23 mouse cellular contexts compared by ENCODE assay signal in the genomic region with DNA sequence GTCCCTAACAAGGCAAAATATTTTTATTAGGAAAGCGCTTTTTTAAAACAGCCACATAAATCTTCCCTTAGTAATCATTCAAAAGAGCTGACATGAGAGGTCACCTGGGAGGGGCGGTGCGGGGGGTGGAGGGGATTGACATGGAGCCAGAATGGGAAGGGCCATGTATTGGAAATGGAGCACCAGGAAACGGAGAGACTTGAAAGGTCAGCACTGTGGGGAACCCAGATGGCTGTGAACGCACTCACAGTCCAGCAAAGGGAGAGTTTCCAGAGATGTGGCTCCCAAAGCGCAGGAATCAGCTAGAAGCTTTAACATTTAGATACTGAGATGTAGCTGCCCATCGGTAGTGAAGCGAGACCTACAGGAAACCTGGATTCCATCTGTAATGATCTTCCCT.
DNase-seq lines count a peak whose midpoint lies in the region; ATAC-seq and TF ChIP-seq lines count a peak whose summit lies in the region.
"Had no signal": no experiment of that assay in that cellular context is flagged by ENCODE, and none has a peak within 500 bp of the region (broad histone marks: within the 10 kb centered on the region; RNA-seq: fewer than 3 reads in every experiment).

No protein-coding gene starts in this region.

- H3K4me3 ChIP-seq in midbrain, embryonic 11.5 days (ENCODE audit: low read depth, low read length), result no peak overlapping the region
- H3K4me3 ChIP-seq in kidney, adult 2 months (ENCODE audit: insufficient read depth, low read depth, low read length), result no peak overlapping the region
- H3K4me3 ChIP-seq: embryonic facial prominence, embryonic 13.5 days; heart, embryonic 15.5 days; layer of hippocampus, adult 2 months; limb, embryonic 15.5 days; liver, embryonic 15.5 days had no signal

- no peaks in the 10 kb centered on the region for H3K9me3 ChIP-seq in midbrain, embryonic 11.5 days (ENCODE audit: control insufficient read depth, low read length)
- H3K9me3 ChIP-seq: embryonic facial prominence, embryonic 13.5 days; heart, embryonic 15.5 days; limb, embryonic 15.5 days; liver, embryonic 15.5 days had no signal

- no peak for TF ChIP-seq POLR2A in kidney, adult 2 months (IDR thresholded peaks at IDR 0.05; ENCODE audit: low read depth, low read length)

- H3K4me1 ChIP-seq in midbrain, embryonic 11.5 days (ENCODE audit: control insufficient read depth, insufficient read depth, low read length), result no peaks in the 10 kb centered on the region
- no peaks in the 10 kb centered on the region for H3K4me1 ChIP-seq in kidney, adult 2 months (ENCODE audit: control insufficient read depth, insufficient read depth, low read length)
- H3K4me1 ChIP-seq: heart, embryonic 15.5 days; liver, embryonic 15.5 days had no signal

- WGBS in midbrain, embryonic 11.5 days, result 76% methylated on average over 8 of the region's 8 CpGs
- WGBS in kidney, adult 2 months, result 63% methylated on average over 8 of the region's 8 CpGs

- no peaks in the 10 kb centered on the region for H3K36me3 ChIP-seq in midbrain, embryonic 11.5 days (ENCODE audit: control insufficient read depth, insufficient read depth, low read length)
- H3K36me3 ChIP-seq in kidney, adult 2 months (ENCODE audit: control insufficient read depth, insufficient read depth, low read length), result peaks cover 1% of the 10 kb centered on the region
- H3K36me3 ChIP-seq: embryonic facial prominence, embryonic 13.5 days; limb, embryonic 15.5 days had no signal

- no peak for TF ChIP-seq CTCF in kidney, adult 2 months (conservative IDR thresholded peaks at IDR 0.05; ENCODE audit: insufficient read depth, insufficient read length, low read depth, low read length)

- no peak overlapping the region for H3K27ac ChIP-seq in midbrain, embryonic 11.5 days (ENCODE audit: low read depth, low read length)
- H3K27ac ChIP-seq in kidney, adult 2 months (ENCODE audit: insufficient read depth, low read depth, low read length), result no peak overlapping the region
- H3K27ac ChIP-seq: embryonic facial prominence, embryonic 13.5 days; heart, embryonic 15.5 days; hindbrain, postnatal 0 days; layer of hippocampus, adult 2 months; limb, embryonic 15.5 days; liver, embryonic 15.5 days had no signal

- no peak for ATAC-seq in midbrain, embryonic 11.5 days (ENCODE audit: low FRiP score)
- ATAC-seq: CD4-positive, CD25-positive, alpha-beta regulatory T cell, adult 4 months; forebrain, embryonic 14.5 days; hindbrain, postnatal 0 days had no signal

- H3K27me3 ChIP-seq in midbrain, embryonic 11.5 days (ENCODE audit: control insufficient read depth, insufficient read depth, low read length), result no peaks in the 10 kb centered on the region
- no peaks in the 10 kb centered on the region for H3K27me3 ChIP-seq in kidney, adult 2 months (replicated peaks; ENCODE audit: control insufficient read depth, insufficient read depth, low read length)
- H3K27me3 ChIP-seq: embryonic facial prominence, embryonic 13.5 days; heart, embryonic 15.5 days; limb, embryonic 15.5 days; liver, embryonic 15.5 days had no signal

- H3K9ac ChIP-seq in midbrain, embryonic 11.5 days (ENCODE audit: low read length), result no peak overlapping the region
- H3K9ac ChIP-seq: embryonic facial prominence, embryonic 13.5 days; heart, embryonic 15.5 days; limb, embryonic 15.5 days; liver, embryonic 15.5 days had no signal

- peak; percentile 10 to 74 for DNase-seq in adrenal gland, adult (ENCODE audit: inconsistent age in 2 of 2, low spot score in 1 of 2)
- no peak for DNase-seq in adrenal gland, adult 18-20 months (ENCODE audit: low spot score in 2 of 2)
- peak; percentile 58 for DNase-seq in adrenal gland, postnatal 14 days
- peak; percentile 37 to 39 for DNase-seq in cerebellum, adult 18-20 months
- DNase-seq in cerebellum, postnatal 36 days, result peak; percentile 38 to 41
- no peak for DNase-seq in midbrain, embryonic 11.5 days (ENCODE audit: low spot score, missing footprints)
- no peak for DNase-seq in kidney, adult 2 months
- DNase-seq in frontal cortex, adult 2 months (ENCODE audit: extremely low spot score in 1 of 2, low spot score in 1 of 2), result no peak
- DNase-seq: gastrocnemius, postnatal 25 days; kidney, adult 11 months; kidney, postnatal 10 days; lung, postnatal 10 days; midbrain, embryonic 14.5 days; right cerebral cortex, postnatal 4 days; thymus, postnatal 25 days had no signal

- no peak overlapping the region for H3K4me2 ChIP-seq in midbrain, embryonic 11.5 days
- H3K4me2 ChIP-seq: embryonic facial prominence, embryonic 13.5 days; heart, embryonic 15.5 days; limb, embryonic 15.5 days; liver, embryonic 15.5 days had no signal

Comparison
In these comparisons a context has a peak if more than half of its experiments do, and no peak if none do; other contexts are left out.
1. DNase-seq: peak in adrenal gland, adult (2 of 2), adrenal gland, postnatal 14 days (single experiment), cerebellum, adult 18-20 months (2 of 2) and cerebellum, postnatal 36 days (2 of 2); none in adrenal gland, adult 18-20 months (0 of 2), midbrain, embryonic 11.5 days (single experiment), kidney, adult 2 months (single experiment) and frontal cortex, adult 2 months (0 of 2).